Mouse (Mus musculus): ENCODE data around the gene Pxk. TPM values are rescaled to one million over a fixed set of nuclear protein-coding genes. Genes with fewer than 3 reads are reported as not detected.
A peak's percentile ranks its signal among the peaks of the same experiment; 100 is the strongest.

Pxk gene
- polyA plus RNA-seq, 1 experiment = 17.8 TPM

- Histone ChIP-seq H3K27me3 (ENCODE audit: control insufficient read depth, insufficient read depth, insufficient read length) (no peaks in the 10 kb centered on the region), H3ac (ENCODE audit: control insufficient read depth, insufficient read length, low read depth) (no peak overlapping the region), H3K36me3 (ENCODE audit: control insufficient read depth, insufficient read depth) (no peaks in the 10 kb centered on the region), H3K79me3 (ENCODE audit: low read depth) (no peaks in the 10 kb centered on the region), H3K79me2 (ENCODE audit: control insufficient read depth, insufficient read depth) (no peaks in the 10 kb centered on the region), H3K4me3 (ENCODE audit: insufficient read depth, poor library complexity, severe bottlenecking) (no peak overlapping the region)
- TF ChIP-seq MAX (IDR thresholded peaks at IDR 0.05) (no peak), CEBPB (IDR thresholded peaks at IDR 0.05; ENCODE audit: low read depth) (no peak), CTCF (IDR thresholded peaks at IDR 0.05; ENCODE audit: control insufficient read depth, insufficient read depth, insufficient read length) (no peak), MYOD1 (IDR thresholded peaks at IDR 0.05; ENCODE audit: control insufficient read depth, insufficient read length, low read depth) (no peak), USF1 (IDR thresholded peaks at IDR 0.05; ENCODE audit: low read depth) (no peak), FOSL1 (IDR thresholded peaks at IDR 0.05; ENCODE audit: insufficient read depth, low read length, poor library complexity, severe bottlenecking) (no peak), MYOG (IDR thresholded peaks at IDR 0.05; ENCODE audit: control insufficient read depth, extremely low read depth, insufficient read length) (no peak)
Observed at GRCm38 (mm10) chr14:8151757-8152156, 53.7 kb downstream of the Pxk start.

GRCm38 (mm10) chr14:8154072-8154471 is 56.1 kb downstream of the Pxk start:
- H3K4me3 ChIP-seq (ENCODE audit: insufficient read depth, poor library complexity, severe bottlenecking) = no peak overlapping the region
- no peaks in the 10 kb centered on the region for H3K79me3 ChIP-seq (ENCODE audit: low read depth)
- H3K36me3 ChIP-seq (ENCODE audit: control insufficient read depth, insufficient read depth) = no peaks in the 10 kb centered on the region
- no peaks in the 10 kb centered on the region for H3K27me3 ChIP-seq (ENCODE audit: control insufficient read depth, insufficient read depth, insufficient read length)
- H3K79me2 ChIP-seq (ENCODE audit: control insufficient read depth, insufficient read depth) = no peaks in the 10 kb centered on the region
- TF ChIP-seq MAX (IDR thresholded peaks at IDR 0.05) (no peak), MYOG (IDR thresholded peaks at IDR 0.05; ENCODE audit: control insufficient read depth, extremely low read depth, insufficient read length) (no peak), MYOD1 (IDR thresholded peaks at IDR 0.05; ENCODE audit: control insufficient read depth, insufficient read length, low read depth) (peak; percentile 89), CTCF (IDR thresholded peaks at IDR 0.05; ENCODE audit: control insufficient read depth, insufficient read depth, insufficient read length) (no peak)
- H3ac ChIP-seq (ENCODE audit: control insufficient read depth, insufficient read length, low read depth) = no peak overlapping the region

- TF ChIP-seq CTCF (IDR thresholded peaks at IDR 0.05; ENCODE audit: control insufficient read depth, insufficient read depth, insufficient read length) (no peak), MYOG (IDR thresholded peaks at IDR 0.05; ENCODE audit: control insufficient read depth, extremely low read depth, insufficient read length) (no peak), CEBPB (IDR thresholded peaks at IDR 0.05; ENCODE audit: low read depth) (no peak), MYOD1 (IDR thresholded peaks at IDR 0.05; ENCODE audit: control insufficient read depth, insufficient read length, low read depth) (no peak), MAX (IDR thresholded peaks at IDR 0.05) (no peak), FOSL1 (IDR thresholded peaks at IDR 0.05; ENCODE audit: insufficient read depth, low read length, poor library complexity, severe bottlenecking) (no peak), USF1 (IDR thresholded peaks at IDR 0.05; ENCODE audit: low read depth) (no peak)
- H3K4me3 ChIP-seq (ENCODE audit: insufficient read depth, poor library complexity, severe bottlenecking) = no peak overlapping the region
- H3K27me3 ChIP-seq (ENCODE audit: control insufficient read depth, insufficient read depth, insufficient read length) = no peaks in the 10 kb centered on the region
- no peaks in the 10 kb centered on the region for H3K79me3 ChIP-seq (ENCODE audit: low read depth)
- H3K79me2 ChIP-seq (ENCODE audit: control insufficient read depth, insufficient read depth) = no peaks in the 10 kb centered on the region
- H3ac ChIP-seq (ENCODE audit: control insufficient read depth, insufficient read length, low read depth) = no peak overlapping the region
- no peaks in the 10 kb centered on the region for H3K36me3 ChIP-seq (ENCODE audit: control insufficient read depth, insufficient read depth)
Observed at GRCm38 (mm10) chr14:8156947-8157346, 58.9 kb downstream of the Pxk start.

- peaks cover 7% of the 10 kb centered on the region for H3K36me3 ChIP-seq (ENCODE audit: control insufficient read depth, insufficient read depth)
- no peaks in the 10 kb centered on the region for H3K79me2 ChIP-seq (ENCODE audit: control insufficient read depth, insufficient read depth)
- no peaks in the 10 kb centered on the region for H3K79me3 ChIP-seq (ENCODE audit: low read depth)
- no peak for TF ChIP-seq CTCF (IDR thresholded peaks at IDR 0.05; ENCODE audit: control insufficient read depth, insufficient read depth, insufficient read length)
- TF ChIP-seq FOSL1 (IDR thresholded peaks at IDR 0.05; ENCODE audit: insufficient read depth, low read length, poor library complexity, severe bottlenecking) = no peak
- no peak overlapping the region for H3ac ChIP-seq (ENCODE audit: control insufficient read depth, insufficient read length, low read depth)
- H3K4me3 ChIP-seq (ENCODE audit: insufficient read depth, poor library complexity, severe bottlenecking) = no peak overlapping the region
- H3K27me3 ChIP-seq (ENCODE audit: control insufficient read depth, insufficient read depth, insufficient read length) = no peaks in the 10 kb centered on the region
Observed at GRCm38 (mm10) chr14:8158721-8159120, 60.7 kb downstream of the Pxk start.

GRCm38 (mm10) chr14:8159141-8159540 is 61.1 kb downstream of the Pxk start:
- H3K79me2 ChIP-seq (ENCODE audit: control insufficient read depth, insufficient read depth) = no peaks in the 10 kb centered on the region
- no peak overlapping the region for H3K4me3 ChIP-seq (ENCODE audit: insufficient read depth, poor library complexity, severe bottlenecking)
- no peak overlapping the region for H3ac ChIP-seq (ENCODE audit: control insufficient read depth, insufficient read length, low read depth)
- H3K79me3 ChIP-seq (ENCODE audit: low read depth) = no peaks in the 10 kb centered on the region
- TF ChIP-seq FOSL1 (IDR thresholded peaks at IDR 0.05; ENCODE audit: insufficient read depth, low read length, poor library complexity, severe bottlenecking) = no peak
- TF ChIP-seq MYOD1 (IDR thresholded peaks at IDR 0.05; ENCODE audit: control insufficient read depth, insufficient read length, low read depth) = no peak
- TF ChIP-seq USF1 (IDR thresholded peaks at IDR 0.05; ENCODE audit: low read depth) = no peak
- no peak for TF ChIP-seq CTCF (IDR thresholded peaks at IDR 0.05; ENCODE audit: control insufficient read depth, insufficient read depth, insufficient read length)
- TF ChIP-seq MAX (IDR thresholded peaks at IDR 0.05) = no peak
- TF ChIP-seq CEBPB (IDR thresholded peaks at IDR 0.05; ENCODE audit: low read depth) = no peak
- TF ChIP-seq MYOG (IDR thresholded peaks at IDR 0.05; ENCODE audit: control insufficient read depth, extremely low read depth, insufficient read length) = no peak
- peaks cover 11% of the 10 kb centered on the region for H3K36me3 ChIP-seq (ENCODE audit: control insufficient read depth, insufficient read depth)
- no peaks in the 10 kb centered on the region for H3K27me3 ChIP-seq (ENCODE audit: control insufficient read depth, insufficient read depth, insufficient read length)

- Histone ChIP-seq H3ac (ENCODE audit: control insufficient read depth, insufficient read length, low read depth) (no peak overlapping the region), H3K79me3 (ENCODE audit: low read depth) (no peaks in the 10 kb centered on the region), H3K4me3 (ENCODE audit: insufficient read depth, poor library complexity, severe bottlenecking) (no peak overlapping the region), H3K27me3 (ENCODE audit: control insufficient read depth, insufficient read depth, insufficient read length) (no peaks in the 10 kb centered on the region), H3K79me2 (ENCODE audit: control insufficient read depth, insufficient read depth) (no peaks in the 10 kb centered on the region), H3K36me3 (ENCODE audit: control insufficient read depth, insufficient read depth) (peaks cover 33% of the 10 kb centered on the region)
- TF ChIP-seq MYOD1 (IDR thresholded peaks at IDR 0.05; ENCODE audit: control insufficient read depth, insufficient read length, low read depth) = no peak
- no peak for TF ChIP-seq CEBPB (IDR thresholded peaks at IDR 0.05; ENCODE audit: low read depth)
- TF ChIP-seq MYOG (IDR thresholded peaks at IDR 0.05; ENCODE audit: control insufficient read depth, extremely low read depth, insufficient read length) = no peak
- no peak for TF ChIP-seq CTCF (IDR thresholded peaks at IDR 0.05; ENCODE audit: control insufficient read depth, insufficient read depth, insufficient read length)
- TF ChIP-seq USF1 (IDR thresholded peaks at IDR 0.05; ENCODE audit: low read depth) = no peak
- TF ChIP-seq FOSL1 (IDR thresholded peaks at IDR 0.05; ENCODE audit: insufficient read depth, low read length, poor library complexity, severe bottlenecking) = no peak
- TF ChIP-seq MAX (IDR thresholded peaks at IDR 0.05) = no peak
Observed at GRCm38 (mm10) chr14:8161777-8162176, 63.8 kb downstream of the Pxk start.

Measured in C2C12 (cell line).